Mouse (Mus musculus): ENCODE data around the gene Asgr1.
"Not testable (repeated sequence)": the region's sequence is repeated elsewhere in the genome, so short reads cannot be mapped to it uniquely, and the experiment has no call there.

Asgr1 gene

GRCm38 (mm10) chr11:70066701-70067100 is 12.8 kb downstream of the Asgr1 start:
- CTCF ChIA-PET: no interaction called here

GRCm38 (mm10) chr11:70068245-70068644 is 14.4 kb downstream of the Asgr1 start:
- CTCF ChIA-PET: no interaction called here

- CTCF ChIA-PET: no interaction called here
Observed at GRCm38 (mm10) chr11:70070057-70070456, 16.2 kb downstream of the Asgr1 start.

GRCm38 (mm10) chr11:70070603-70071002 is 16.7 kb downstream of the Asgr1 start:
- CTCF ChIA-PET: not testable (repeated sequence)

GRCm38 (mm10) chr11:70074379-70075071 is 20.6 kb downstream of the Asgr1 start:
- CTCF ChIA-PET: interaction anchor here (0.6 kb wide), 2 partner anchors 257 to 1863 kb away, joined by 3 to 4 read pairs; no protein-coding TSS in a partner anchor

GRCm38 (mm10) chr11:70075581-70075980 is 21.7 kb downstream of the Asgr1 start:
- CTCF ChIA-PET: no interaction called here

GRCm38 (mm10) chr11:70077441-70077840 is 23.6 kb downstream of the Asgr1 start:
- CTCF ChIA-PET: no interaction called here

- CTCF ChIA-PET: no interaction called here
Observed at GRCm38 (mm10) chr11:70079175-70079574, 25.3 kb downstream of the Asgr1 start.

- CTCF ChIA-PET: interaction anchor here (0.6 to 0.7 kb wide), 2 partner anchors 196 to 1687 kb away, joined by 4 to 6 read pairs; no protein-coding TSS in a partner anchor
Observed at GRCm38 (mm10) chr11:70079928-70080327, 26.0 kb downstream of the Asgr1 start.

- CTCF ChIA-PET: interaction anchor here (0.6 kb wide), 1 partner anchor 156 kb away, joined by 6 read pairs; no protein-coding TSS in a partner anchor
Observed at GRCm38 (mm10) chr11:70080803-70081590, 27.1 kb downstream of the Asgr1 start.

GRCm38 (mm10) chr11:70084563-70084962 is 30.7 kb downstream of the Asgr1 start:
- CTCF ChIA-PET: no interaction called here

- CTCF ChIA-PET: no interaction called here
Observed at GRCm38 (mm10) chr11:70091986-70092783, 38.3 kb downstream of the Asgr1 start, which contains the start of gene Asgr2. TSS of gene Asgr2 (plus strand) at chr11:70092644.

GRCm38 (mm10) chr11:70097396-70097795 is 43.5 kb downstream of the Asgr1 start:
- CTCF ChIA-PET: no interaction called here

- CTCF ChIA-PET: no interaction called here
Observed at GRCm38 (mm10) chr11:70099102-70099501, 45.2 kb downstream of the Asgr1 start.

- CTCF ChIA-PET: no interaction called here
Observed at GRCm38 (mm10) chr11:70099809-70100208, 45.9 kb downstream of the Asgr1 start.

- CTCF ChIA-PET: no interaction called here
Observed at GRCm38 (mm10) chr11:70103701-70104315, 49.9 kb downstream of the Asgr1 start.

GRCm38 (mm10) chr11:70107085-70107484 is 53.2 kb downstream of the Asgr1 start:
- CTCF ChIA-PET: no interaction called here
